Mouse (Mus musculus): ENCODE results near the gene Kcnq5. TPM values are rescaled to one million over a fixed set of nuclear protein-coding genes. Genes with fewer than 3 reads are reported as not detected.

The Kcnq5 gene
- polyA plus RNA-seq (2012; rRNA removed) = 1.6 and 2.0 TPM in 2 replicates

GRCm38 (mm10) chr1:21961251-21962082, at the start of gene Kcnq5:
Gene Kcnq5, minus strand, starts transcription at chr1:21961942.

GRCm38 (mm10) chr1:21383256-21383655, 578.5 kb downstream of the Kcnq5 start, which contains the start of gene Khdc1b:
Gene Khdc1b, plus strand, starts transcription at chr1:21383556.

GRCm38 (mm10) chr1:21368031-21368430, 593.7 kb downstream of the Kcnq5 start, which contains the start of gene Khdc1c:
Gene Khdc1c, plus strand, starts transcription at chr1:21368331.

DNA sequence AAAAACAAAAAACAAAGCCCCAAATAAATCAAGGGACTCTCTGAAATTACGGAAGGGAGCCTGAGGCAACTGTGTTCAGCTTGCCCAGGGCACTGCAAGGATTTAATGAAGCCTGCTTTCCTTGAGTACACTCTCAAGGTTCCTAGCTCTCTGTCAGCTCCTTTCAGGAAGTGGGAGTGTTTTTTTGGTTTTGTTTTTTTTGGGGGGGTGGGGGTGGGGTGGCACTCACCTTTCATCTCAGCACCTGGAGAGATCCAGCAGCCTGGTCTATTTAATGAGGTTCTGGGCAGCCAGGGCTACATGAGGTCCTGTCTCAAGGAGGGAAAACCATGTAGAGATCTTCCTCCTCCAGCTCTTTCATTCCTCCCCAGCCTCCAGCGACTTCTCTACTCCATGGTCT, 612.4 kb downstream of the Kcnq5 start, which contains the start of gene Khdc1a:
Gene Khdc1a (plus strand): TSS at position 301 of the 400 bp plus-strand sequence.

Data from ovary, adult 2 months (tissue).